Mouse (Mus musculus) cerebellum, adult 11-12 months (tissue): ENCODE data around the gene Gtse1.
"Not testable (repeated sequence)": the region's sequence is repeated elsewhere in the genome, so short reads cannot be mapped to it uniquely, and the experiment has no call there.

Experiments used
- DNase-seq: peaks from one replicate; pipeline ENCODE4 v3.0.0; 2022

Gtse1 gene

GRCm38 (mm10) chr15:85859490-85860031 lies at the start of gene Gtse1:
TSS of gene Gtse1 (plus strand) at chr15:85859745.
- DNase-seq, result peak; percentile 93

GRCm38 (mm10) chr15:85810462-85810805 lies 49.1 kb upstream of the Gtse1 start:
- no peak for DNase-seq

DNA sequence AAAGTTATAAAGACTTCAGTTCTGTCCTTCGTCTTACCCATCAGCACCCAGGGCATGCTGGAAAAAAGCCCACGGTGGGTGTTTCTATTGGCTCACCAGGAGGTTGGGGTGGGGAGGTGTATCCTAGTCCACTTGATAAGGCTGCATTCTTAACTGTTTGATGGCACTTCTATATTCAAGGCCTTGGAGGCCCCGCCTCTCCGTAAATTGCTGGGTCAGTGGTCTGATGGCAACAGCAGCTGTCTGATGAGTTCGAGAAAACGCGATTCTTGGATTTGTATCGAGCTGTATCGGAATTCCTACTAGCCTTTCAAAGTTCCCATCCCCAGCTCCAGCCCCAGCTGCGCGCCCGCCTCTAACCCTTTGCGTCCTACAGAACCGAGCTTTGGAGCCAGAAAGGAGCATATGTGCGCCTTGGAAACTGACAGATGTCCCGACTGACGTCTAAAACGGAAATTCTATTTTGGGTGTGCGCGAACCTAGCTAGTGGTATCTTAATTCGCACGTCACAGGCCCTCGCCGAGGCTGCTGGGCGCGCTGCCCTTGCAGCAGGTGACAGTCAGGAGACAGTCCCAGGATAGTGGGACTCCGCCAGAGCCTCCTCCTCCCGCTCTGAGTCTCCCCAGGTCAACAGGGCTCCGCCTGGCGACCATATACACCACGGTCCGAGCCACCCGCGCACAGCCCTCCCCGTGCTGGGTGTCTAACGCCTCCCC lies 48.6 kb upstream of the Gtse1 start:
- peak; percentile 92 for DNase-seq

DNA sequence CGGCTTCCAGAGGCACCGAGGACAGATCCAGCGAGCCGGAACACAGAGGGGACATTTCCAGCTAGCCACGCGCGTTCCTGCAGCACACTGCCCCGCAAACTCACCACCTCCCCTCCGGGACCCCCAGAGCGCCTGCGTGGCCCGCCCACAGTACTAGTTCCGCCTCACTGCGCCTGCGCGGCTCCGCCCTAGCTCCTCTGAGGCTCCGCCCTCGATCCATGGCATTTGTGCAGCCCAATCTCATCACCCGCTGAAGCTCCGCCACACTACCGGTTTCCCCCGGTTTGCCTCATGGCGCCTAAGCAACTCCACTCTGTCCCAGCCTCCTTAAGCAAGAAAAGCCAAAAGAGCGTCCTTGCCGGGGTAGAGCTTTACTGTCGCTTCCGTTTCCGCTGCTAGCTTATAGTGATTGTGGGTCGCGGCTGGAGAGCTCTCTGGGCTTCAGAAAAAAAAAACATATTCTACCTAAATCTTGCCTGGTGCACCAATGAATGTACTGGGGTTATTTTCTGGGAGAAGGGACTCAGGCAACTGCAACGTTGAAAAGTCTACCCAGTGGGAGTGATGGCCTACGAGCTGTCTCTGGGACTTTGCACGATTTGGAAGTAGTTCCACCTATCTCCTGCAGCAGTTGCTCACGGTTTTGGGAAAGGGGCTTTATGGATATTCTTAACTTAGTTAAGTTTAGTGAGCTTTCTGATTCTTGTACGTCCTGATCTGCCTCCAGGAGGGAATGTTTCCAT lies 47.8 kb upstream of the Gtse1 start, which contains the start of gene Cdpf1:
TSS of gene Cdpf1 (minus strand) at position 163 of the 743 bp plus-strand sequence.
- DNase-seq, result peak; percentile 98

GRCm38 (mm10) chr15:85813428-85813827 lies 46.1 kb upstream of the Gtse1 start:
- no peak for DNase-seq

GRCm38 (mm10) chr15:85821203-85822010 lies 38.1 kb upstream of the Gtse1 start, which contains the start of gene Pkdrej:
TSS of gene Pkdrej (minus strand) at chr15:85821734.
- peak; percentile 57 for DNase-seq

- DNase-seq, result no peak
Observed at GRCm38 (mm10) chr15:85822011-85822359, 37.6 kb upstream of the Gtse1 start.

DNA sequence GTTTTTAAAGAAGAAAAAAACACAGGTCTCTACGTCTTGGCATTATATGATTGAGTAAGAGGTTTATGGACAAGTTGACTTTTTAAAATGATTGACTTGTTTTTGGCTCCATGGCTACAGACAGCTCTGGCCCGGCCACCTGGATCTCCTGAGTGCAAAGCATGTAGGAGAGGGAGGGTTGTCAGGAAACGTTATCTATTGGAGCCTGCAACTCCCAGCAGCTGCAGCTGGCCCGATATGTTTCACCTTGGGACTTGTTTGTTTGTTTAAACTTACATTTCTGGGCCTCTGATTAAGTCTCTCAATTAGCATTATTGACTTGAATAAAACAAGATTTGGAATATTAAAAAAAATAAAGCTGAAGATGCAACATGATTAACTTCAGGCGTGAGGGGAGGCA lies 32.9 kb upstream of the Gtse1 start:
- no peak for DNase-seq

- DNase-seq, result no peak
Observed at GRCm38 (mm10) chr15:85828071-85828470, 31.5 kb upstream of the Gtse1 start.

DNA sequence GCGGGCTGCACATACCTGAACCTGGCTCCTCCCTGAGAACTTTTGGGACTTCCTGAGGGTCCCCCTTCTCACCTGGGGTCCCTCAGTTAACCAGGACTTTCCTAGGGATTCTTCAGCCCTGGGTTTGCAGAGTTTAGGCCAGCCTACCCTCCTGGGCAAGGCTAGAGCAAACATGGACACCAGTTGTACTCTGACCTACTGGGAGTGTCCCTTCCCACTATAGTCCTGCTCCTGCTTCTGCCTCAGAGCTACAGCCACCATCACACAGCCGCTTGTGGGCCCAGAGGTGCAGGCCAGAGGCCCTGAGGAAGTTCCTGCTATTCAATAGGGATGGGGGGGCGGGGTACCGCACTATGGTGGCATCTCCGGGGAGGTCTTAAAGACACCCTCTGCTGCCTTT lies 30.1 kb upstream of the Gtse1 start:
- DNase-seq, result no peak

- DNase-seq, result peak; percentile 89
Observed at GRCm38 (mm10) chr15:85831954-85832590, 27.5 kb upstream of the Gtse1 start, which contains the start of gene Ttc38. TSS of gene Ttc38 (plus strand) at chr15:85832306.

- no peak for DNase-seq
Observed at GRCm38 (mm10) chr15:85832599-85832998, 26.9 kb upstream of the Gtse1 start.

GRCm38 (mm10) chr15:85835335-85835734 lies 24.2 kb upstream of the Gtse1 start:
- DNase-seq, result no peak

- DNase-seq, result no peak
Observed at GRCm38 (mm10) chr15:85836887-85837286, 22.7 kb upstream of the Gtse1 start.

- DNase-seq, result no peak
Observed at GRCm38 (mm10) chr15:85840983-85841382, 18.6 kb upstream of the Gtse1 start.

- DNase-seq, result no peak
Observed at GRCm38 (mm10) chr15:85841796-85842360, 17.7 kb upstream of the Gtse1 start.

- peak; percentile 59 for DNase-seq
Observed at GRCm38 (mm10) chr15:85845071-85845470, 14.5 kb upstream of the Gtse1 start.

DNA sequence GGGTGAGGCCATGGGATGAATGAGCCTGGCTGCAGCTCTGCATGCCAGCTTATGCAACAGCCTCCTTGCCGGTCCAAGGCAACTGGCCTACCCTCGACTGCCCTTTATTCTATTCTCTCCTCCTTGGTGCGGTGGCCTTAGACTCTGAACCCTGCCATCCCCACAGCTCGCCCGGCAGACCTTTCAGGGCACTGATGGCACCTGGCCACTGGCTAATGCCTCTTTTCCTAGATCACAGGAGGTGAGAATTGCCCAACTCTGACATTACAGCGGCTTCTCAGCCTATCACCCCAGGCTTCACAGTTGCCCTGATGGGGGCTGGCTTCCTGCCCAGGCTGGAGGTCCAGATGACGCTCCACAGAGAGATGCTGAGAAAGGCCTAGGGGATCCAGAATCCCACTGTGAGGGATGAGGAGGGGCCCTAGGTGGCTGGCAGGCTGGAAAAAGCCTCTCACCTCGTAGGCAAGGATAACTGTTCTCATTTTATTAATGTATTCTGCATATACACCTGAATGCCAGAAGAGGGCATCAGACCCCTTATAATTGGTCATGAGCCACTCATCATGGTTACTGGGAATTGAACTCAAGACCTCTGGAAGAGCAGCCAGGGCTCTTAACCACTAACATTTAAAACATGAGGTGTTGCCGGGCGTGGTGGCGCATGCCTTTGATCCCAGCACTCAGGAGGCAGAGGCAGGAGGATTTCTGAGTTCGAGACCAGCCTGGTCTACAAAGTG lies 7.7 kb upstream of the Gtse1 start:
- DNase-seq, result peak; percentile 42

- DNase-seq, result no peak
Observed at GRCm38 (mm10) chr15:85858980-85859489, 510 bp upstream of the Gtse1 start.

DNA sequence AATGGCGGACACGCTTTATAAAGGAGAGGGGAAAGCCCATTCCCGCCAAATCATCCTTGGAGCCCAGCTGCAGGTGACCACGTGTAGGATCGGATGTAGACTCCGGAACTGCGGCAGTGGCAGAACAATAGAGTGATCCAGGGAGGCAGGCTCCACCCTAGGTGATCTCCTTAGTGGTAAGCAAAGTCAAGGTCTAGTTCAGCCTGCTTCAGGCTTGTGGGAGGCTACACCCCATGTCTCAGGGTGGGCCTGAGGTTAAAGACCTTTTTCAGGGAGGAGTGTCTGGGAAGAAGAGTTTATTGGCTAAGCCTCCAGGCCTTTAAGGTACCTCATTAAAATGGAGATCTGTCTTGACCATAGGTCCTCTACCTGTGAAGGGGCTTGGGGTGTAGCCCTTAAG lies 6.4 kb downstream of the Gtse1 start:
- not testable (repeated sequence) for DNase-seq

DNA sequence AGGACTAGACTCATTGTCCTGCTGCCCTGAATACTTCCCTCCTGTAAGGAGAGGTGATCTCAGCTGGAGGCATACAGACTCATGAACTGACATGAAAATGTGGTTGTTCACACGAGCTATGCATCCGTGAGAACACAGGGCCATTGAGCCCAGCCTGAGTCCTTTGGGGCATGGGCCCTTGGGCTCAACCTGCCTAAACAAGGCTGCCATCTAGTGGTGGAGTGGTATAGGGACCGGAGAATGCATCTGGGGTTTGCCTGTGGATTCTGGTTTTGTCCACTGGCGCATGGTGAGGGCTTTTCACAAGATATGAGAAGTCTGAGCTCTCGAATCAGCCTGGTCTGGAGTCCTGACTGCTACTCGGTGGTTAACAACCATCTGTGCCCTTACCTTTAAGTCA lies 8.2 kb downstream of the Gtse1 start:
- peak; percentile 61 for DNase-seq
